Mouse (Mus musculus) embryonic facial prominence, embryonic 12.5 days (tissue): ENCODE data around the gene Gm20696. TPM values are rescaled to one million over a fixed set of nuclear protein-coding genes. Genes with fewer than 3 reads are reported as not detected.

Source experiments
- ATAC-seq: fragments of 200-750 bp; cut with Nextera tagmentation; 2 replicates; pipeline ENCODE4 v1.8.0; 2017; ENCODE audit not compliant: insufficient number of reproducible peaks, insufficient read depth, low FRiP score, low TSS enrichment
- H3K27ac ChIP-seq: fragments of 300-500 bp; sonication (generic); 2 replicates; pipeline ENCODE4 v1.5.1; 2016; ENCODE audit warnings: mild to moderate bottlenecking
- H3K27me3 ChIP-seq: fragments of 300-500 bp; sonication (generic); 2 replicates; pipeline ENCODE4 v1.6.1; 2016; ENCODE audit warnings: mild to moderate bottlenecking, moderate library complexity
- H3K36me3 ChIP-seq: fragments of 300-500 bp; sonication (generic); 2 replicates; pipeline ENCODE4 v1.6.1; 2016; ENCODE audit warnings: mild to moderate bottlenecking
- H3K4me1 ChIP-seq: fragments of 300-500 bp; sonication (generic); 2 replicates; pipeline ENCODE4 v1.6.1; 2016
- H3K4me2 ChIP-seq: fragments of 300-500 bp; sonication (generic); replicated peaks from 2 replicates; pipeline ENCODE4 v1.6.1; 2016; ENCODE audit warnings: mild to moderate bottlenecking, moderate library complexity
- H3K4me3 ChIP-seq: fragments of 300-500 bp; sonication (generic); 2 replicates; pipeline ENCODE4 v1.5.1; 2016; ENCODE audit warnings: mild to moderate bottlenecking
- H3K9ac ChIP-seq: fragments of 300-500 bp; sonication (generic); 2 replicates; pipeline ENCODE4 v1.6.1; 2016; ENCODE audit warnings: mild to moderate bottlenecking, moderate library complexity
- H3K9me3 ChIP-seq: fragments of 300-500 bp; sonication (generic); 2 replicates; pipeline ENCODE4 v1.6.1; 2016; ENCODE audit warnings: mild to moderate bottlenecking, moderate library complexity
- WGBS: fragments of 180-500 bp; shearing (Covaris S2); methylation state at CpG from one replicate; pipeline ENCODE4 v1.1.7; 2016; 5-methylcytosine and 5-hydroxymethylcytosine counted together
- polyA plus RNA-seq: library from polyadenylated mRNA; unstranded; fragments of >200 nt; fragmentation: Nextera tagmentation; extraction: Ambion mirVana; gene quantifications from 2 replicates; pipeline ENCODE4 v1.2.1, GENCODE M21; 2016

The Gm20696 gene
- polyA plus RNA-seq, 1 experiment from 2014 or later: 7.5 TPM

GRCm38 (mm10) chr6:99339343-99339620 lies 327.3 kb downstream of the Gm20696 start:
- no peak for ATAC-seq
- Histone ChIP-seq H3K9ac (no peak overlapping the region), H3K4me1 (peaks cover 17% of the 10 kb centered on the region), H3K36me3 (no peaks in the 10 kb centered on the region), H3K27ac (no peak overlapping the region), H3K4me2 (no peak overlapping the region), H3K4me3 (no peak overlapping the region), H3K27me3 (no peaks in the 10 kb centered on the region), H3K9me3 (no peaks in the 10 kb centered on the region)
- WGBS: 57% methylated on average over 5 of the region's 5 CpGs

DNA sequence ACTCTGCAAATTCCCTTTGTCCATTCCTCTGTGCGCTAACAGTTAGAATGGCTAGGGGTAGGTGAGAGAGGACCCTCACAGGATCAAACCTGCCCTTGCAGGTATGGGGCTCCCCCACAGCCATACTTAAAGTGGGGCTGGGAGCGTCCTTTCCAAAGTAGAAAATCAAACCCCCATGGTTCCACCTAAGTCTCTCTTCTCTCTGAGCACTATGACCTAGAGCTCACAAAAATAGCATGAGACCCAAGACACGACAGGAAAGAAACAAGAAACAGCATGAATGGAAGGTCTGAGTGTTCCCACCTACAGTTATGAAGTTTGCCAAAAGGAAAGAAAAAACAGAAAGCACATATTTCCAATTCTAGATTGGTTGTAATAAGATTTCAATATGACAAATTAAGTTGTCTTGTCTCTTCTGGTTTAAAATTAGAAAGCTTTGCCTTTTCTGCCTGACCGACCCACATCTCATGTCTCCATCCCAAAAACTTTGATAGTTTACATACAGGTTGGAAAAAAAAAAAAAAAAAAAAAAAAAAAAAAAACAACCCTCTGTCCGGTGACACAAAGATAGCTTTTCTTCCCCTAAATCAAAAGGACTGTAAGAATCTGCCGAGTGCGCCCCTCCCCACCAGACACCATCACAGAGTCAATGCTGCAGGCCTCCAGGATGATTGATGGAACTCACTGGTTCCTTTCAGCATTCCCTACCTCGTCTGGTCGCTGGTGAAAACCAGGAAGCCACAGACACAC lies 327.8 kb downstream of the Gm20696 start:
- peaks cover 17% of the 10 kb centered on the region for H3K4me1 ChIP-seq
- H3K27me3 ChIP-seq: no peaks in the 10 kb centered on the region
- no peak overlapping the region for H3K4me2 ChIP-seq
- H3K27ac ChIP-seq: no peak overlapping the region
- no peak for ATAC-seq
- H3K9me3 ChIP-seq: no peaks in the 10 kb centered on the region
- H3K36me3 ChIP-seq: no peaks in the 10 kb centered on the region
- WGBS: 62% methylated on average over 9 of the region's 9 CpGs
- H3K9ac ChIP-seq: no peak overlapping the region
- H3K4me3 ChIP-seq: no peak overlapping the region

GRCm38 (mm10) chr6:99338174-99338573 lies 328.4 kb downstream of the Gm20696 start:
- Histone ChIP-seq H3K4me3 (no peak overlapping the region), H3K9me3 (no peaks in the 10 kb centered on the region), H3K4me1 (peaks cover 17% of the 10 kb centered on the region), H3K27me3 (no peaks in the 10 kb centered on the region), H3K27ac (no peak overlapping the region; the same call in 1 of the 2 replicates), H3K4me2 (no peak overlapping the region), H3K9ac (no peak overlapping the region), H3K36me3 (no peaks in the 10 kb centered on the region)
- no peak for ATAC-seq
- 49% methylated on average over 3 of the region's 3 CpGs for WGBS

DNA sequence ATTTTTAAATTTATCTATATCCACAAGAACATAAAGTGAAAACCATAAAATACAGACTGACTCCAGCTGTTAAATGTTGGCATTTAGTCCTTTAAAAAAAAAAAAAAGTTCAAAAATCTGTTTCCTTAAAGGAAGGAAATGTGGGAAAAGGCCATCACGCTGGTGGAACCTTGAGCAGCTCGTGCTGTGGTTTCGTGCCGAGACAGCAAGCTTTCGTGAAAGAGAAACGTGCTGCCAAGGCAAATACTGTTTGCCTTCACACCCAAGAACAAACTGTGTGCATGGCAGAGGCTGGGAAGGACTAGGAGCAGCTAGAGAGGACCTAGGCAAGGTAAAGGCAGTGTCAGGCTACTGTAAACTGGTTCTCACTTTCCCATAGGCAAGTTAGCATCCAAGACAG lies 329.0 kb downstream of the Gm20696 start:
- Histone ChIP-seq H3K36me3 (no peaks in the 10 kb centered on the region), H3K4me2 (no peak overlapping the region), H3K4me1 (peaks cover 17% of the 10 kb centered on the region), H3K4me3 (no peak overlapping the region), H3K9ac (no peak overlapping the region), H3K9me3 (no peaks in the 10 kb centered on the region), H3K27me3 (no peaks in the 10 kb centered on the region), H3K27ac (no peak overlapping the region)
- 55% methylated on average over 6 of the region's 6 CpGs for WGBS
- ATAC-seq: no peak

GRCm38 (mm10) chr6:99336191-99336590 lies 330.4 kb downstream of the Gm20696 start:
- WGBS: 65% methylated on average over 5 of the region's 5 CpGs
- ATAC-seq: no peak

DNA sequence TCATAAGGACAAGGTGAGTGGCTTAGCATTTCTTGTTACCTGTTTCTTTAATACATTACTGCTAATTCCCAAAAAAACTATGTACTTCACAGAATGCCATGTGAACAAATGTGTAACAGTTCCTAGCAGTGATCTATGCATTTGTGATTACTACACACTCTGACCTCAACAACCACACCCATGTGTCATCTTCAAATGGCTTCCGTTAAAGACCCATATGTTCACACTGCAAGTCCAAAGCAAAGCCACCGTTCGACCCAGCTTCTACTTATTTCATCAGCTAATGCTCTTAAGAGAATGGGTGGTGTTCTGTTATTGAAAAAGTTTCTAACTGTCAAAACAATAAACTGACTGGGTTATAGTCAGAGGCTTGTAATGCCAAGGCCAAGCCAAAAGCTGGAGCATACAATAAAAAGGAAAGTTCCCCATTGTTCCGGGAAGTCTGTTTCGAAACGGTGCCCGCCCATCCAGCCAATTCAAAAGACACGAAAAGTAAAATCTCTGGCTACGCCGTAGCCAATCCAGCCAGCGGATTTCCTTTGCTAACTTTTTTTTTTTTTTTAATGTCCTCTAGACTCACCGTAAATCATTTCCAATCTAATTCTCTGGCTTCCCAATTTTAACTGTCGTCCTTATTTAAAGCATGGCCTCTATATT lies 331.3 kb downstream of the Gm20696 start:
- Histone ChIP-seq H3K9ac (no peak overlapping the region), H3K4me3 (no peak overlapping the region), H3K9me3 (no peaks in the 10 kb centered on the region), H3K4me2 (no peak overlapping the region), H3K36me3 (no peaks in the 10 kb centered on the region), H3K27ac (no peak overlapping the region), H3K27me3 (no peaks in the 10 kb centered on the region), H3K4me1 (peaks cover 17% of the 10 kb centered on the region)
- 82% methylated on average over 13 of the region's 13 CpGs for WGBS
- no peak for ATAC-seq

More at GRCm38 (mm10) chr6:99336191-99336590, 330.4 kb downstream of the Gm20696 start:
- no peak overlapping the region for H3K4me2 ChIP-seq
- no peaks in the 10 kb centered on the region for H3K36me3 ChIP-seq
- no peaks in the 10 kb centered on the region for H3K27me3 ChIP-seq
- H3K9ac ChIP-seq: no peak overlapping the region
- H3K4me3 ChIP-seq: no peak overlapping the region
- no peak overlapping the region for H3K27ac ChIP-seq
- no peaks in the 10 kb centered on the region for H3K9me3 ChIP-seq
- peaks cover 17% of the 10 kb centered on the region for H3K4me1 ChIP-seq

GRCm38 (mm10) chr6:99334255-99334654 lies 332.3 kb downstream of the Gm20696 start:
- Histone ChIP-seq H3K27ac (no peak overlapping the region), H3K4me1 (peaks cover 18% of the 10 kb centered on the region), H3K36me3 (no peaks in the 10 kb centered on the region), H3K9ac (no peak overlapping the region), H3K27me3 (no peaks in the 10 kb centered on the region), H3K4me2 (no peak overlapping the region), H3K4me3 (no peak overlapping the region), H3K9me3 (no peaks in the 10 kb centered on the region)
- no peak for ATAC-seq
- 91% methylated on average over 3 of the region's 3 CpGs for WGBS

DNA sequence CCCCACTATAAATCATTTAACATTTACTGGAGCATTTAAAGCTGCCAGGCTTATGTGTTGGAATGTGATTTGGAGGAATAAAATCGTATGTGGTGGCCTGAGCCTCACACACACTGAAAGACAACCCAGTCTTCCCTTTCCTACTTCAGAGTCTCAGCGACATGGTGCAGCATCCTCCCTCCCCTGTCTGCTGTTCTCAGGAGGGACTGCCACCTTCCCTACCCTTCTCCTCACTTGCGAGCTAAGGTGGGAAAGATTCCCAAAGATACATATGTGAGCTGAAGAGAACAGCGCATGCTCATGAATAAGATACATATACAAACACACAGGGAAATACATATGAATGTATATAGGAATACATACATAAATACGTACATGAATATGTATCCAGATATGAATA lies 333.5 kb downstream of the Gm20696 start:
- no peaks in the 10 kb centered on the region for H3K9me3 ChIP-seq
- H3K9ac ChIP-seq: no peak overlapping the region
- no peak overlapping the region for H3K4me3 ChIP-seq
- no peak overlapping the region for H3K4me2 ChIP-seq
- peaks cover 21% of the 10 kb centered on the region for H3K4me1 ChIP-seq
- H3K27me3 ChIP-seq: no peaks in the 10 kb centered on the region
- H3K27ac ChIP-seq: no peak overlapping the region
- WGBS: 94% methylated on average over 5 of the region's 5 CpGs
- no peak for ATAC-seq
- no peaks in the 10 kb centered on the region for H3K36me3 ChIP-seq

- Histone ChIP-seq H3K27ac (no peak overlapping the region), H3K4me2 (no peak overlapping the region), H3K4me1 (peaks cover 20% of the 10 kb centered on the region; the same call in 1 of the 2 replicates), H3K36me3 (no peaks in the 10 kb centered on the region), H3K9ac (no peak overlapping the region), H3K4me3 (no peak overlapping the region), H3K9me3 (no peaks in the 10 kb centered on the region), H3K27me3 (no peaks in the 10 kb centered on the region)
- 74% methylated on average over 4 of the region's 4 CpGs for WGBS
- no peak for ATAC-seq
Observed at GRCm38 (mm10) chr6:99330169-99330568, 336.4 kb downstream of the Gm20696 start.

DNA sequence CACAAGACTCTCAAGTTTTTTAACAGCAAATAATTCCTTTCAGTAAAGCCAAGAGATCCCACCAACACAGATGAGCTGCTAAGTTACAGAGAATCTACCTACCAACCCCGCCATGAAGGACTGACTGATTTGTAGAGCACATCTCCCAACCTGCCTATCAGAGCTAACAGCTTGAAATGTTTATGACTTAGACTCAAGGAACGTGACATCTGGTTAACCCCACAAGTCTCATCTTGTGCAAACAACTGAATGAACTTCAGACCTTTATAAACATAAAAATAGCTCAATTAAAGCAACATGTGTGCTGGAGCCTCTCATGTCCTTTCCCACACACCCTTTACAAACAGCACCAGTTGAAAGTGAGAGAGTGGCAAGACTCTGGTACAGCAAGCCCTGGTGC lies 338.0 kb downstream of the Gm20696 start:
- Histone ChIP-seq H3K27ac (no peak overlapping the region), H3K4me2 (no peak overlapping the region), H3K27me3 (no peaks in the 10 kb centered on the region), H3K4me1 (peaks cover 20% of the 10 kb centered on the region; the same call in 1 of the 2 replicates), H3K9ac (no peak overlapping the region), H3K36me3 (no peaks in the 10 kb centered on the region), H3K4me3 (no peak overlapping the region), H3K9me3 (no peaks in the 10 kb centered on the region)
- ATAC-seq: no peak
- 23% methylated on average over 2 of the region's 2 CpGs for WGBS

DNA sequence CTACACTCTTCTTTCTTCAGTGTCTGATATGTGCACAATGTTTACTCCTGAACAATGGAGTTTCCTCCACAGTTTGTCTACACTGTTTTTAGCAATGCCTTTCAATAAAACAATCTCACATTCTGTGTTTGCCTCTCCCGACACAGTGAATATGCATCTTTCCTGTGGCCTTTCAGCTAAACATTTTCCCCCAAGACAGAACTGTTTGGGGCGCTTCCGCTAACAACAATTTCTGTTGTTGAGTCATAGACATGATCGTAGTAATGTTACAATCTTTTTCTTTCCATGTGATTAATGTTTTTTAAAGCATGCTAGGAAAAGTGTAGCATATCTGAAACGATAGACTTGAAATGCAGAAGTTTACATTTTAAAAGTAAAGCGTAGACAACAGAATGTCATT lies 338.5 kb downstream of the Gm20696 start:
- H3K27me3 ChIP-seq: no peaks in the 10 kb centered on the region
- H3K27ac ChIP-seq: no peak overlapping the region
- no peak overlapping the region for H3K4me2 ChIP-seq
- H3K4me1 ChIP-seq: peaks cover 20% of the 10 kb centered on the region; the same call in 1 of the 2 replicates
- H3K9ac ChIP-seq: no peak overlapping the region
- no peaks in the 10 kb centered on the region for H3K36me3 ChIP-seq
- no peak for ATAC-seq
- no peaks in the 10 kb centered on the region for H3K9me3 ChIP-seq
- no peak overlapping the region for H3K4me3 ChIP-seq
- WGBS: 72% methylated on average over 6 of the region's 6 CpGs

DNA sequence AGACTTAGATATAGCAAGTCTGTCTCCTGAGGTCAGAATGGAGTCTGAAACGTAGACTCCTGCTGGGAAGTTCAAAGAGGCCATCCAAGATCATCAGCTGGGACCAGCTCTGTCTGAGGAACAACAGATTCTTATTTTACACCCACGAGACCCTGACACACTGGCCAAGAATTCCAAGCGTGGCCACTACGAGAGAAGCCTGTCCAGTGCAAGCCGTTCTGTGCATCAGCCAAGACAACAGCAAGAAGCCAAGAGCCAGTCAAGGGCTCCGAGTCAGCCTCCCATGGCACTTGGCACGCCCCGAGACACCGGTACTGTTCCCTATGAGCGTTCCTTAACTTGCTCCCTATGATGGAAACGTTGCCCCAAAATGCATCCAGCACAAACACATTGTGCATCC lies 338.9 kb downstream of the Gm20696 start:
- ATAC-seq: no peak
- WGBS: 68% methylated on average over 11 of the region's 11 CpGs
- Histone ChIP-seq H3K36me3 (no peaks in the 10 kb centered on the region), H3K27me3 (no peaks in the 10 kb centered on the region), H3K4me1 (peaks cover 20% of the 10 kb centered on the region; the same call in 1 of the 2 replicates), H3K4me2 (no peak overlapping the region), H3K9ac (no peak overlapping the region), H3K27ac (no peak overlapping the region), H3K9me3 (no peaks in the 10 kb centered on the region), H3K4me3 (no peak overlapping the region)
